Mouse (Mus musculus): Measurements from ENCODE around the gene Htr2a. TPM values are rescaled to one million over a fixed set of nuclear protein-coding genes. Genes with fewer than 3 reads are reported as not detected.
A peak's percentile ranks its signal among the peaks of the same experiment; 100 is the strongest.

Htr2a gene
- total RNA-seq (2014; rRNA removed; ENCODE audit: low replicate concordance) (1.1 and 2.0 TPM in 2 replicates), polyA plus RNA-seq (2015; fragmentation: Nextera tagmentation; extraction: Ambion mirVana) (0.37 and 0.44 TPM in 2 replicates)

- no peak for ATAC-seq (ENCODE audit: insufficient read depth, low read depth)
- DNase-seq (ENCODE audit: low spot score), result peak; percentile 47
- TF ChIP-seq EP300 (IDR thresholded peaks at IDR 0.05; ENCODE audit: low read depth), result no peak
- TF ChIP-seq CTCF (IDR thresholded peaks at IDR 0.05; ENCODE audit: low read depth), result peak; percentile 15; the same call in 1 of the 2 replicates
- H3K4me2 ChIP-seq (ENCODE audit: low read depth, low read length), result peak within 1 kb of the TSS; percentile 64
- no peaks in the 10 kb centered on the region for H3K36me3 ChIP-seq (replicated peaks; ENCODE audit: control insufficient read depth, insufficient read depth, low read length)
- H3K9ac ChIP-seq (replicated peaks; ENCODE audit: low read depth, low read length), result peak within 1 kb of the TSS; percentile 49
- no peaks in the 10 kb centered on the region for H3K27me3 ChIP-seq (ENCODE audit: control insufficient read depth, insufficient read depth, low read length)
- H3K4me1 ChIP-seq (ENCODE audit: control insufficient read depth, insufficient read depth), result peaks cover 8% of the 10 kb centered on the region
- peak within 1 kb of the TSS; percentile 51 for H3K4me3 ChIP-seq (ENCODE audit: low read depth, low read length)
- under 1% methylated on average over 20 of the region's 20 CpGs for WGBS
- H3K27ac ChIP-seq (ENCODE audit: low read depth), result 0 out of 2 replicates have a peak within 1 kb of the TSS, but pooled peaks have one; percentile 14
- no peaks in the 10 kb centered on the region for H3K9me3 ChIP-seq (replicated peaks; ENCODE audit: control insufficient read depth, low read length)
These were observed at the start of gene Htr2a for GRCm38 (mm10) chr14:74640819-74641381. TSS of gene Htr2a (plus strand) at chr14:74640840.

DNA sequence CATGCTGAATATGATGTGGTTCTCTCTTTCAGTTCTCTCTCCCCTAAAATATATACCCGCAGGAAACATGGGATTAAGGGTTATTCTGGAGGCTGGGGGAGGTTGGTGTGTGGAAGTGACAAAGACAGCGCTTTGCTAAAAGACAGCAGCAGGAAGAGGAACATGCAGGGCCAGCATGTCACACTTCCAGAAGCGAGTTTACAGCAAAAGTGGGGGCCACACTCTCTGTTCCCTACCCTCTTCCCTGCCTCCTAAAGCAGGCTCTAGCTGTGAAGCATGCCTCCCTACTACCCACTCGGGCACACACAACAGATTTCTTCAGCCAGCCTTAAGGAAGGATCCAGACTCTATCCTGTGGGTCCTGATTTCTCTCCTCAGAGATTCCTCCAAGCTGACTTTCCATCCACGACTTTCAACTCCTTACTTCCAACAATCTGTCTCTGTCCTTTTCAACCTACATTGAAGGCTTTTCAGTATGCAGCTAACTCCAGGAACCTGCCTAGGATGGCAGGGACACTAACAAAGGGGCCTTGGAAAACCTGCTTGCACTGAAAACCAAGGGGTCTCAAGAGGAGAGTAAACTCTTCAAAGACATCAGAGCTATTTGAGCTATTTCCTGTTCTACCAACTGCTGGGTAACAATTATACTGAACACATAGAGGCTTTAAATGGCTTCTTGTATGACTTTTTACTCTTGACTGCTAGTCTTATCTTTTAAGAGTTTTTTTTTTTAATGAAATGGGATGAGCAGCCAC is 39.1 kb upstream of the Htr2a start:
- 68% methylated on average over 5 of the region's 5 CpGs for WGBS

GRCm38 (mm10) chr14:74602543-74602942 is 38.1 kb upstream of the Htr2a start:
- no peaks in the 10 kb centered on the region for H3K9me3 ChIP-seq (replicated peaks; ENCODE audit: control insufficient read depth, low read length)
- no peaks in the 10 kb centered on the region for H3K4me1 ChIP-seq (ENCODE audit: control insufficient read depth, insufficient read depth)
- H3K36me3 ChIP-seq (replicated peaks; ENCODE audit: control insufficient read depth, insufficient read depth, low read length), result no peaks in the 10 kb centered on the region
- no peak overlapping the region for H3K4me3 ChIP-seq (ENCODE audit: low read depth, low read length)
- no peaks in the 10 kb centered on the region for H3K27me3 ChIP-seq (ENCODE audit: control insufficient read depth, insufficient read depth, low read length)
- TF ChIP-seq EP300 (IDR thresholded peaks at IDR 0.05; ENCODE audit: low read depth) (no peak), CTCF (IDR thresholded peaks at IDR 0.05; ENCODE audit: low read depth) (peak; percentile 76)
- DNase-seq (ENCODE audit: low spot score) (no peak), ATAC-seq (ENCODE audit: insufficient read depth, low read depth) (no peak)
- no peak overlapping the region for H3K27ac ChIP-seq (ENCODE audit: low read depth)
- WGBS, result 35% methylated on average over 7 of the region's 7 CpGs
- H3K4me2 ChIP-seq (ENCODE audit: low read depth, low read length), result no peak overlapping the region
- H3K9ac ChIP-seq (replicated peaks; ENCODE audit: low read depth, low read length), result no peak overlapping the region

More for the DNA sequence above, 39.1 kb upstream of the Htr2a start:
- Histone ChIP-seq H3K9ac (replicated peaks; ENCODE audit: low read depth, low read length) (no peak overlapping the region), H3K9me3 (replicated peaks; ENCODE audit: control insufficient read depth, low read length) (no peaks in the 10 kb centered on the region), H3K27me3 (ENCODE audit: control insufficient read depth, insufficient read depth, low read length) (no peaks in the 10 kb centered on the region), H3K27ac (ENCODE audit: low read depth) (no peak overlapping the region), H3K4me2 (ENCODE audit: low read depth, low read length) (no peak overlapping the region), H3K4me1 (ENCODE audit: control insufficient read depth, insufficient read depth) (no peaks in the 10 kb centered on the region), H3K4me3 (ENCODE audit: low read depth, low read length) (no peak overlapping the region), H3K36me3 (replicated peaks; ENCODE audit: control insufficient read depth, insufficient read depth, low read length) (no peaks in the 10 kb centered on the region)
- DNase-seq (ENCODE audit: low spot score) (no peak), ATAC-seq (ENCODE audit: insufficient read depth, low read depth) (no peak)
- no peak for TF ChIP-seq EP300 (IDR thresholded peaks at IDR 0.05; ENCODE audit: low read depth)
- no peak for TF ChIP-seq CTCF (IDR thresholded peaks at IDR 0.05; ENCODE audit: low read depth)

GRCm38 (mm10) chr14:74603131-74603766 is 37.4 kb upstream of the Htr2a start:
- no peak for TF ChIP-seq EP300 (IDR thresholded peaks at IDR 0.05; ENCODE audit: low read depth)
- TF ChIP-seq CTCF (IDR thresholded peaks at IDR 0.05; ENCODE audit: low read depth), result no peak
- 73% methylated on average over 7 of the region's 7 CpGs for WGBS
- Histone ChIP-seq H3K4me3 (ENCODE audit: low read depth, low read length) (no peak overlapping the region), H3K36me3 (replicated peaks; ENCODE audit: control insufficient read depth, insufficient read depth, low read length) (no peaks in the 10 kb centered on the region), H3K27me3 (ENCODE audit: control insufficient read depth, insufficient read depth, low read length) (no peaks in the 10 kb centered on the region), H3K27ac (ENCODE audit: low read depth) (no peak overlapping the region), H3K9me3 (replicated peaks; ENCODE audit: control insufficient read depth, low read length) (no peaks in the 10 kb centered on the region), H3K9ac (replicated peaks; ENCODE audit: low read depth, low read length) (no peak overlapping the region), H3K4me1 (ENCODE audit: control insufficient read depth, insufficient read depth) (no peaks in the 10 kb centered on the region), H3K4me2 (ENCODE audit: low read depth, low read length) (no peak overlapping the region)
- ATAC-seq (ENCODE audit: insufficient read depth, low read depth), result no peak
- no peak for DNase-seq (ENCODE audit: low spot score)

- Histone ChIP-seq H3K36me3 (replicated peaks; ENCODE audit: control insufficient read depth, insufficient read depth, low read length) (no peaks in the 10 kb centered on the region), H3K27me3 (ENCODE audit: control insufficient read depth, insufficient read depth, low read length) (no peaks in the 10 kb centered on the region), H3K9ac (replicated peaks; ENCODE audit: low read depth, low read length) (no peak overlapping the region), H3K4me1 (ENCODE audit: control insufficient read depth, insufficient read depth) (no peaks in the 10 kb centered on the region), H3K4me3 (ENCODE audit: low read depth, low read length) (no peak overlapping the region), H3K27ac (ENCODE audit: low read depth) (no peak overlapping the region), H3K9me3 (replicated peaks; ENCODE audit: control insufficient read depth, low read length) (no peaks in the 10 kb centered on the region), H3K4me2 (ENCODE audit: low read depth, low read length) (no peak overlapping the region)
- 44% methylated on average over 8 of the region's 8 CpGs for WGBS
- DNase-seq (ENCODE audit: low spot score) (peak; percentile 29), ATAC-seq (ENCODE audit: insufficient read depth, low read depth) (no peak)
- TF ChIP-seq CTCF (IDR thresholded peaks at IDR 0.05; ENCODE audit: low read depth) (no peak), EP300 (IDR thresholded peaks at IDR 0.05; ENCODE audit: low read depth) (no peak)
These were observed 29.3 kb upstream of the Htr2a start for GRCm38 (mm10) chr14:74611326-74611725.

Data from heart, postnatal 0 days (tissue).